Mouse (Mus musculus): ENCODE measurements around the gene Armc10. TPM values are rescaled to one million over a fixed set of nuclear protein-coding genes. Genes with fewer than 3 reads are reported as not detected.
A peak's percentile ranks its signal among the peaks of the same experiment; 100 is the strongest.

Gene Armc10
- total and polyA plus RNA-seq, 2 experiments, result 9.3 to 28.3 TPM

DNA sequence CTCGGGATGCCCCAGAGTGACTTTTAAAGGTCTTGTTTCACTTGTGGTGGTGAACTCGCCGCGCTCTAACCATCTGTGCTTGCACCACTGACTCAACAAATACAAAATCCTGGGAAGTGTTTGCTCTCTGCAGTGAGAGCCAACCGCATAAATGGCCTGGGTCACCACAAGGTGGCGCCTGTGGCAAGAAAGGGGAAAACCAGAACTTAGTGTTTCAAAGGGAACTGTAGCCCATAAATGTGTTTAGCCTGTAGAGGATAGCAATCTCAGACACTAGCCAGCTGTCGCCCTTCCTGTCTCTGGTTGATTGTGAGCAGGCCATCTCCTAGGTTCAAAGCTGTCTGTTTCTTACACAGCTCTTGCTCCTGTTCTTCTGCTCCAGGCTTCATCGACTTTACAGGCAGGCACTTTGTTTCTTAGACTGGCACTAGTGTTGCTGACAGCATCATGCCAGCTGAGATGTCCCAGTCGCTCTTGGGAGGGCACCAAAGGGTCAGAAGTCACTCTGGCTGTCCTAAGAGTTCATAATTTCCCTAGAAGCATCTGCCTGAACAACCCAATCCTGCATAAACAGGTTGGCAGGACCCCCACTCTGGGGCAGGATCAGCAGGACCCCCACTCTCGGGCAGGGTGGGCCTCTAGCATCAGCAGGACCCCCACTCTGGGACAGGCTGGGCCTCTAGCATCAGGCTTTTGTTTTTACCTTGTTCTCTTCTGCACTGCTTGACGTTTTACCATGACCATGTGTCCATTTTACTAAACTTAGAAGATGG lies 13.2 kb downstream of the Armc10 start:
- Histone ChIP-seq H3K79me2 (ENCODE audit: control insufficient read depth, insufficient read depth, low read length) (no peaks in the 10 kb centered on the region), H3K27me3 (ENCODE audit: control insufficient read depth, insufficient read depth, low read length) (no peaks in the 10 kb centered on the region), H3K4me1 (ENCODE audit: control insufficient read depth, insufficient read depth, low read length) (no peaks in the 10 kb centered on the region), H3K27ac (replicated peaks; ENCODE audit: insufficient read depth, low read depth, low read length) (no peak overlapping the region), H3K36me3 (ENCODE audit: control insufficient read depth, insufficient read depth, low read length) (peaks cover 6% of the 10 kb centered on the region; the same call in 1 of the 2 replicates), H3K4me3 (ENCODE audit: insufficient read depth, low read depth, low read length) (no peak overlapping the region), H3K9ac (ENCODE audit: low read depth, low read length) (no peak overlapping the region)
- 38% methylated on average over 11 of the region's 11 CpGs for WGBS
- TF ChIP-seq POLR2A (IDR thresholded peaks at IDR 0.05; ENCODE audit: extremely low read depth, insufficient read depth, low read length) (no peak), CTCF (IDR thresholded peaks at IDR 0.05; ENCODE audit: low read depth, low read length) (peak; percentile 89)
- peak; percentile 69 for DNase-seq (ENCODE audit: extremely low read depth, low read depth, low spot score)

DNA sequence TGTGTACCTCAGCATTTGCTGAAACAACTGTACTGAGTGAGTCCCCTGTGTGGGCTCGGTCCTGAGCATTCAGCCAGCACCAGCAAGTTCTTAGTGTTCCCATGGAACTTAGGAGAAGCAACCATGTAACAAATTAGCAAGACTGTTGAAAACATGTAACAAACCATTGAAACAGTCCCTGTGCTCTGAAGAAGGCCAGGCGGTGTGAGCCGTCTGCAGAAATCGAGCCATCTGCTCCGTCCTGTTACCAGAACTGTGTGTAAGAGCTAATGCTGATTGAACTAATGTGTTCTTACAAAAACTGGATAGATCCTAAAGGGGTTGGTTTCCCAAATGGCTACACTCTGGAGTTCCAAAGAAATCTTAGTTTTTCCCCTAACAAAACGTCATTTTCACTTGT lies 15.2 kb downstream of the Armc10 start:
- H3K27ac ChIP-seq (replicated peaks; ENCODE audit: insufficient read depth, low read depth, low read length), result no peak overlapping the region
- H3K4me3 ChIP-seq (ENCODE audit: insufficient read depth, low read depth, low read length), result no peak overlapping the region
- H3K79me2 ChIP-seq (ENCODE audit: control insufficient read depth, insufficient read depth, low read length), result no peaks in the 10 kb centered on the region
- TF ChIP-seq POLR2A (IDR thresholded peaks at IDR 0.05; ENCODE audit: extremely low read depth, insufficient read depth, low read length) (no peak), CTCF (IDR thresholded peaks at IDR 0.05; ENCODE audit: low read depth, low read length) (no peak)
- WGBS, result 94% methylated on average over 6 of the region's 6 CpGs
- no peaks in the 10 kb centered on the region for H3K4me1 ChIP-seq (ENCODE audit: control insufficient read depth, insufficient read depth, low read length)
- peaks cover 3% of the 10 kb centered on the region; the same call in 1 of the 2 replicates for H3K36me3 ChIP-seq (ENCODE audit: control insufficient read depth, insufficient read depth, low read length)
- DNase-seq (ENCODE audit: extremely low read depth, low read depth, low spot score), result no peak
- no peak overlapping the region for H3K9ac ChIP-seq (ENCODE audit: low read depth, low read length)
- H3K27me3 ChIP-seq (ENCODE audit: control insufficient read depth, insufficient read depth, low read length), result no peaks in the 10 kb centered on the region

DNA sequence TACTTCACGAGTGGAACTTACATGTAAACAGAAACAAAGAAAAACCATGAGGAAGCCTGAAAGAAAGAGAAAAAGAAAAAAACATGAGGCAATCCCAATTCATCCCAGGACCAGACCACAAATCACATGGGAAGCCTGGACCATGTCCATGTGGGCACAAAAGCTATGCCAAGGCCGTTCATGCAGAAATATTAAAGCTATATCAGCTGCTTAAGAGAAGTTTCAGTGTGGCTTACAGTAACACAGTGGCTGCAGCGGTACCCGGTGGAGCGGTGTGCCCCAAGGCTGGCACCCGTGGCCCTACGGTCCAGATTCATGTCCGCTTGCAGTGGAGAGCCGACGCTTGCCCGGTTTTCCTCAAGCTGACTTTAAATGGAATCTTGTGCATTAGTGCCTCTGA lies 17.5 kb downstream of the Armc10 start:
- Histone ChIP-seq H3K27ac (replicated peaks; ENCODE audit: insufficient read depth, low read depth, low read length) (no peak overlapping the region), H3K36me3 (ENCODE audit: control insufficient read depth, insufficient read depth, low read length) (peaks cover 2% of the 10 kb centered on the region; the same call in 1 of the 2 replicates), H3K27me3 (ENCODE audit: control insufficient read depth, insufficient read depth, low read length) (no peaks in the 10 kb centered on the region), H3K9ac (ENCODE audit: low read depth, low read length) (no peak overlapping the region), H3K4me1 (ENCODE audit: control insufficient read depth, insufficient read depth, low read length) (no peaks in the 10 kb centered on the region), H3K4me3 (ENCODE audit: insufficient read depth, low read depth, low read length) (no peak overlapping the region), H3K79me2 (ENCODE audit: control insufficient read depth, insufficient read depth, low read length) (no peaks in the 10 kb centered on the region)
- DNase-seq (ENCODE audit: extremely low read depth, low read depth, low spot score), result no peak
- TF ChIP-seq CTCF (IDR thresholded peaks at IDR 0.05; ENCODE audit: low read depth, low read length) (no peak), POLR2A (IDR thresholded peaks at IDR 0.05; ENCODE audit: extremely low read depth, insufficient read depth, low read length) (no peak)
- 95% methylated on average over 11 of the region's 11 CpGs for WGBS

GRCm38 (mm10) chr5:21667191-21668137 lies 21.9 kb downstream of the Armc10 start:
- H3K27me3 ChIP-seq (ENCODE audit: control insufficient read depth, insufficient read depth, low read length), result no peaks in the 10 kb centered on the region
- no peak overlapping the region for H3K27ac ChIP-seq (replicated peaks; ENCODE audit: insufficient read depth, low read depth, low read length)
- H3K79me2 ChIP-seq (ENCODE audit: control insufficient read depth, insufficient read depth, low read length), result no peaks in the 10 kb centered on the region
- no peaks in the 10 kb centered on the region for H3K4me1 ChIP-seq (ENCODE audit: control insufficient read depth, insufficient read depth, low read length)
- no peak for DNase-seq (ENCODE audit: extremely low read depth, low read depth, low spot score)
- no peak overlapping the region for H3K9ac ChIP-seq (ENCODE audit: low read depth, low read length)
- H3K4me3 ChIP-seq (ENCODE audit: insufficient read depth, low read depth, low read length), result no peak overlapping the region
- 83% methylated on average over 8 of the region's 8 CpGs for WGBS
- TF ChIP-seq CTCF (IDR thresholded peaks at IDR 0.05; ENCODE audit: low read depth, low read length) (no peak), POLR2A (IDR thresholded peaks at IDR 0.05; ENCODE audit: extremely low read depth, insufficient read depth, low read length) (no peak)
- no peaks in the 10 kb centered on the region for H3K36me3 ChIP-seq (ENCODE audit: control insufficient read depth, insufficient read depth, low read length)

- no peak for DNase-seq (ENCODE audit: extremely low read depth, low read depth, low spot score)
- Histone ChIP-seq H3K27me3 (ENCODE audit: control insufficient read depth, insufficient read depth, low read length) (no peaks in the 10 kb centered on the region), H3K27ac (replicated peaks; ENCODE audit: insufficient read depth, low read depth, low read length) (no peak overlapping the region), H3K9ac (ENCODE audit: low read depth, low read length) (no peak overlapping the region), H3K4me3 (ENCODE audit: insufficient read depth, low read depth, low read length) (no peak overlapping the region), H3K79me2 (ENCODE audit: control insufficient read depth, insufficient read depth, low read length) (no peaks in the 10 kb centered on the region), H3K4me1 (ENCODE audit: control insufficient read depth, insufficient read depth, low read length) (no peaks in the 10 kb centered on the region), H3K36me3 (ENCODE audit: control insufficient read depth, insufficient read depth, low read length) (no peaks in the 10 kb centered on the region)
- 54% methylated on average over 2 of the region's 2 CpGs for WGBS
- TF ChIP-seq CTCF (IDR thresholded peaks at IDR 0.05; ENCODE audit: low read depth, low read length) (no peak), POLR2A (IDR thresholded peaks at IDR 0.05; ENCODE audit: extremely low read depth, insufficient read depth, low read length) (no peak)
These were observed 23.7 kb downstream of the Armc10 start for GRCm38 (mm10) chr5:21669307-21669706.

All from liver, adult 2 months (tissue).